Mouse (Mus musculus) stomach, postnatal 0 days (tissue): Measurements from ENCODE around the gene Dlg5. TPM values are rescaled to one million over a fixed set of nuclear protein-coding genes. Genes with fewer than 3 reads are reported as not detected.
A peak's percentile ranks its signal among the peaks of the same experiment; 100 is the strongest.

Source experiments
- ATAC-seq: fragments of 200-750 bp; cut with Nextera tagmentation; 2 replicates; pipeline ENCODE4 v1.8.0; 2017; ENCODE audit not compliant: low FRiP score, low TSS enrichment
- DNase-seq: peaks from one replicate; pipeline ENCODE4 v3.0.0-alpha.2; 2016; ENCODE audit warnings: low spot score
- H3K27ac ChIP-seq: fragments of 300-500 bp; sonication (generic); replicated peaks from 2 replicates; pipeline ENCODE4 v1.5.1; 2014; ENCODE audit warnings: mild to moderate bottlenecking, control low read depth
- H3K27me3 ChIP-seq: fragments of 300-500 bp; sonication (generic); 2 replicates; pipeline ENCODE4 v1.6.1; 2014; ENCODE audit warnings: low read length; ENCODE audit not compliant: control insufficient read depth, insufficient read depth
- H3K36me3 ChIP-seq: fragments of 300-500 bp; sonication (generic); 2 replicates; pipeline ENCODE4 v1.6.1; 2014; ENCODE audit warnings: low read length, mixed read lengths; ENCODE audit not compliant: control insufficient read depth, insufficient read depth
- H3K4me1 ChIP-seq: fragments of 300-500 bp; sonication (generic); replicated peaks from 2 replicates; pipeline ENCODE4 v1.6.1; 2014; ENCODE audit warnings: antibody characterized with exemption; ENCODE audit not compliant: control insufficient read depth, insufficient read depth
- H3K4me2 ChIP-seq: fragments of 300-500 bp; sonication (generic); replicated peaks from 2 replicates; pipeline ENCODE4 v1.6.1; 2014; ENCODE audit warnings: low read depth, mild to moderate bottlenecking, control low read depth, moderate library complexity
- H3K4me3 ChIP-seq: fragments of 300-500 bp; sonication (generic); 2 replicates; pipeline ENCODE4 v1.5.1; 2014; ENCODE audit warnings: low read depth, low read length, control low read depth
- H3K9ac ChIP-seq: fragments of 300-500 bp; sonication (generic); 2 replicates; pipeline ENCODE4 v1.6.1; 2014; ENCODE audit warnings: mild to moderate bottlenecking, low read length, control low read depth, mixed read lengths
- H3K9me3 ChIP-seq: fragments of 300-500 bp; sonication (generic); 2 replicates; pipeline ENCODE4 v1.6.1; 2016; ENCODE audit warnings: low read length; ENCODE audit not compliant: control insufficient read depth
- CTCF ChIP-seq: IDR thresholded peaks from 2 replicates; pipeline ENCODE4 v1.5.1; 2016; ENCODE audit warnings: antibody characterized with exemption, low read depth, mild to moderate bottlenecking, moderate library complexity
- EP300 ChIP-seq: optimal IDR thresholded peaks from 2 replicates; pipeline ENCODE3; 2016; ENCODE audit warnings: antibody characterized with exemption
- WGBS: fragments of 180-500 bp; shearing (Covaris S2); extraction: QIAGEN DNeasy Blood & Tissue Kit; methylation state at CpG from one replicate; pipeline ENCODE4 v1.1.7; 2014; 5-methylcytosine and 5-hydroxymethylcytosine counted together
- polyA plus RNA-seq: library from polyadenylated mRNA; unstranded; fragments of >200 nt; fragmentation: Nextera tagmentation; extraction: Ambion mirVana; gene quantifications from 2 replicates; pipeline ENCODE4 v1.2.1, GENCODE M21; 2015

Dlg5 gene
- polyA plus RNA-seq: 3.8 and 5.0 TPM in 2 replicates

DNA sequence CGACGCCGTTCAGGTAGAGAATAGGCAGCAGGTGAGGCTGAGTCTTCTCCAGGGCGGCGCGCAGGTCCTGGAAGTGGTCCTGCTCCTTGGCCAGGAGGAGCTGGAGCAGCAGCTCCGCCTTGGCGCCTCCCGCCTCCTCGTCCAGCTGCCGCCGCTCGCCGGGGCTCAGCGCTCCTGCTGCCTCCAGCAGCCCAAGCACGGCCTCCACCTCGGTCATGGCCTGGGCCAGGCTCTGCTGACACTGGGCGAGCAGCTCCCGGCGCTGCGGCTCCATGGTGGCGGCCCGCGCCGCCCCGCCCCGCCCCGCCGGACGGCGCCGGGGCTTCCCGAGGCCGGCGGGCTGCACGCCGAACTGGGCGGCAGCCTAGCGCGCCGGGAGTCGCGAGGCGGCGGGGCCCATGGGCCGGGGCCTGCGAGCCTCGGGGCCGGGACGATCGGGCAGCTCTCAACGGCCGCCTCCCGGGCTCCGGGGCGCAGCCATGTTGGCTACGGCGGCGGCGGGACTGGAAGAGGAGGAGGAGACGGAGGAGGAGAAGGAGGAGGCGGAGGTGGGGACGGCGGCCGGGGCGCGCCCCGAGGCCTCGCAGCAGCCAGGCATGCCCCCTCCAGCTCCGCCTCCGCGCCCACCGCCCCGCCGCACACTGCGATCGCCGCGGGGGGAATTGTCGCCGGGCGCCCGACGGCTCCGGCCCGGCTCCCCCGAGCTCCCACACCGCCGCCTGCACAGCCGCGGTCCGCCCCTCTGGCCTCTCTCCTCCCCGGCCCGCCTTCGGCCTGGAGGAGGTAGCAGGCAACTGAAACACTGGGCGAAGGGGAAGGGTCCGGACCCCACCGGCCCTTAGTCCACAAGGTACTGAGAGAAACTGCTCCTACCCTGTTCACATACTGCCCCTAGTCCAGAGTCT lies at the start of gene Dlg5:
Dlg5 (minus strand) TSS at position 744 of the 905 bp plus-strand sequence.
- Histone ChIP-seq H3K9ac (peak within 1 kb of the TSS; percentile 90), H3K27ac (peak within 1 kb of the TSS; percentile 94), H3K4me1 (peaks cover 3% of the 10 kb centered on the region; the same call in 1 of the 2 replicates), H3K9me3 (no peaks in the 10 kb centered on the region), H3K4me2 (peak within 1 kb of the TSS; percentile 98), H3K27me3 (no peaks in the 10 kb centered on the region), H3K36me3 (no peaks in the 10 kb centered on the region), H3K4me3 (peak within 1 kb of the TSS; percentile 82)
- ATAC-seq (peak; percentile 87), DNase-seq (peak; percentile 74)
- TF ChIP-seq EP300: no peak
- no peak for TF ChIP-seq CTCF
- WGBS: under 1% methylated on average over 78 of the region's 98 CpGs

DNA sequence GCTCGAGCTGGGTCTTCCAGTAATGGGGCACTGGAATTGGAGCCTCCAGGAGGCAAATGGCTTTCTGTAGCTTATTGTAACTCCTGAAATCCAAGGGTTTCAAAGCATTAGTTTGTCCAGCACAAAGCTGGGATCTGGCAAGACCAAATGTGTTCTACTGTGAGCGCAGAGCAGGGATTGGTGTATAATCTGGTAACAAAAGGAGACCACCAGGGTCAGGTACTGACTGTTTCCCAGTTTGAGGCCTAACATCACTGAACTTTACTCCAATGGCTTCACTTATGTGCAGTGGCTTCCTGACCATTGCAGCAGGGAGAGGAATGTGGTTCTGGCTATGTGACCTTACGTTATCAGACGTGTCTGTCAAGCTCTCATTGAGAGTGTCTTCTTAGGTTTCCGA lies 47.9 kb upstream of the Dlg5 start:
- TF ChIP-seq EP300: no peak
- no peak for TF ChIP-seq CTCF
- H3K4me1 ChIP-seq: no peaks in the 10 kb centered on the region
- DNase-seq (no peak), ATAC-seq (no peak)
- no peaks in the 10 kb centered on the region for H3K27me3 ChIP-seq
- no peak overlapping the region for H3K27ac ChIP-seq
- H3K4me2 ChIP-seq: no peak overlapping the region
- no peaks in the 10 kb centered on the region for H3K36me3 ChIP-seq
- H3K4me3 ChIP-seq: no peak overlapping the region
- 63% methylated on average over 5 of the region's 5 CpGs for WGBS
- H3K9me3 ChIP-seq: no peaks in the 10 kb centered on the region
- no peak overlapping the region for H3K9ac ChIP-seq

DNA sequence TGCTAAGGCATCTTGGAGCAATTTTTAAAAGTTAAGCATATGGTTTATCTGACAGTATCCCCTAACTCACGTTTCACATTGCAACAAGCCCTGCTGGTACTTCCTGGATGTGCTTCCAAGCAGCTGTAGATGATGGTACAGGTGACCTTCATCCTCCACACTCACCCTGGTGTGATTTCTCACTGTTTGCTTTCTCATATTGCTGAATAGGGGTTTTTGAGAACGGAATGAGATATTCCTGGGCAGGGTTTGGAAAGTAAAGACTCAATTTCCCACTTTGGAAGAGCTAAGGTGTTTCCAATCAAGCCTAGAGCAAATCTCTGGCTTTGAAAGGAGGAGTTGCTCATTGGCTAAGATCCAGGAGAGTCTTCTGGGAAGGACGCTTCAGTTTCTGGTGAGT lies 47.2 kb upstream of the Dlg5 start, which contains the start of gene E330034G19Rik:
E330034G19Rik (plus strand) TSS at position 301 of the 400 bp plus-strand sequence.
- TF ChIP-seq CTCF: no peak
- TF ChIP-seq EP300: no peak
- Histone ChIP-seq H3K4me1 (no peaks in the 10 kb centered on the region), H3K27me3 (no peaks in the 10 kb centered on the region), H3K27ac (no peak within 1 kb of the TSS), H3K9ac (no peak within 1 kb of the TSS), H3K9me3 (no peaks in the 10 kb centered on the region), H3K4me3 (no peak within 1 kb of the TSS), H3K4me2 (no peak within 1 kb of the TSS), H3K36me3 (no peaks in the 10 kb centered on the region)
- ATAC-seq (no peak), DNase-seq (no peak)
- 48% methylated on average over 3 of the region's 3 CpGs for WGBS

DNA sequence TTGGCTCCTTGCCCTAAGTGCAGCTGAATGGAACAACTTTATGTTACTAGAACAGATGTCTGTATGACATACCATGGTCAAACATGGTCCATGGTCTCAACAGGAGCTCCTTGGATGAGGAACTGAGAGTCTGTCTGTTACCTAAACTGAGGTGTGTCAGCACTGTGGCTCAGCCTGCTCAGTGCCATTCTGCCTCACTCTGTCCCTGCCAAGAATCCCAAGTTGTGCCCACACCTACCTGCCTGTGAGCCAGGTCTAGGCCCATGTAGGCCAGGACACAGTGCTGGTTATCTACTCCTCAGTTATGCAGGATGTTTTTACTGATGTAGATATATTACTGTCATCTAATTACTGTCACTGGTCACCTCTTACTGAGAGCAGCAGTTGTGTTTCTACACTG lies 45.0 kb upstream of the Dlg5 start:
- no peak for TF ChIP-seq EP300
- TF ChIP-seq CTCF: no peak
- no peak overlapping the region for H3K4me3 ChIP-seq

DNA sequence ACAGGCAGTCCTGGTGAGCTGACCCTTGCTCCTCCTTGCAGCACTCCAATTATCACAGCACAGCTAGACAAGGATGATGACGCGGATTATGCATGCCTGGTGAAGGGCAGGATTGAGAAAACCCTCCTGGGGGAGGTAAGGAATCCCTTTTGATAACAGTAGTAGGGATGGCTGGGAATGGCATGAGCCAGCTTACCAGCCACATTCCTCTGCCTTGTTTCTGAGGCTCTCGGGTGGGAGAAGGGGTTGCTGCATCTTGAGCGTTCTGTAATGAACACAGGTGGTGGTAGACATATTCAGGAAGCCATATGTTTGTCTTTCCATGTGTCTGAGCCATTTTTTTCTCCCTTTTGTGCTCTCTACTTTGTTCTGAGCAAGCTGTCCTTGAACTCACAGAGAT lies 40.4 kb upstream of the Dlg5 start:
- DNase-seq: no peak
- Histone ChIP-seq H3K4me3 (no peak overlapping the region), H3K4me2 (no peak overlapping the region), H3K9ac (no peak overlapping the region), H3K36me3 (no peaks in the 10 kb centered on the region), H3K4me1 (no peaks in the 10 kb centered on the region), H3K9me3 (no peaks in the 10 kb centered on the region), H3K27ac (no peak overlapping the region), H3K27me3 (no peaks in the 10 kb centered on the region)
- no peak for ATAC-seq
- WGBS: 54% methylated on average over 4 of the region's 4 CpGs
- TF ChIP-seq EP300 (no peak), CTCF (no peak)

More for the DNA sequence above, 45.0 kb upstream of the Dlg5 start:
- no peak for DNase-seq
- H3K4me2 ChIP-seq: no peak overlapping the region
- H3K4me1 ChIP-seq: no peaks in the 10 kb centered on the region
- no peaks in the 10 kb centered on the region for H3K9me3 ChIP-seq
- H3K36me3 ChIP-seq: no peaks in the 10 kb centered on the region
- no peaks in the 10 kb centered on the region for H3K27me3 ChIP-seq
- H3K27ac ChIP-seq: no peak overlapping the region
- ATAC-seq: no peak
- H3K9ac ChIP-seq: no peak overlapping the region

DNA sequence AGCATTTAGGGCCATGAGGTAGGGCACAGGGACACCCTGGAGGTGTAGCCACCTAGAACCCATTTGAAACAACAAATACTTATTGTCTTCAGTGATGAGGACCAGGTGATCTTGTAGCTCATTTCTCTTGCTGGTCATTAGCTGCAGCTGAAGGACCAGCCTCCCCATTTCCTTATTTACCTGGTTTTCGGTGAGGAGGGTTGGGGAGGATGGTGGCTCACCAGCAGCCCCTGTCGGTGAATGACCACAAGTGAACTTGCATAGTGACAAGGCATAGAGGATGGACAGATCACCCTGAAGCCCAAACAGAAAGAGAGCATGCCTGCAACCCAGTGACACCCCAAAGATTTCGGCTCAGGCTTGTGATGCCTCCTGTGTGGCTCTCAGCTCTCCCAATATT lies 36.6 kb upstream of the Dlg5 start:
- Histone ChIP-seq H3K4me3 (no peak overlapping the region), H3K27me3 (no peaks in the 10 kb centered on the region), H3K9ac (no peak overlapping the region), H3K4me1 (no peaks in the 10 kb centered on the region), H3K9me3 (no peaks in the 10 kb centered on the region), H3K4me2 (no peak overlapping the region), H3K36me3 (no peaks in the 10 kb centered on the region), H3K27ac (no peak overlapping the region)
- 56% methylated on average over 3 of the region's 3 CpGs for WGBS
- DNase-seq (no peak), ATAC-seq (no peak)
- 0 out of 2 replicates have a peak, but pooled peaks have one; percentile 9 for TF ChIP-seq CTCF
- no peak for TF ChIP-seq EP300
